Mouse (Mus musculus): ENCODE results near the gene Klf2. TPM values are rescaled to one million over a fixed set of nuclear protein-coding genes. Genes with fewer than 3 reads are reported as not detected.
A peak's percentile ranks its signal among the peaks of the same experiment; 100 is the strongest.

The Klf2 gene
- total and polyA plus RNA-seq, 3 experiments: 0.12 to 1.4 TPM; not detected in 1

DNA sequence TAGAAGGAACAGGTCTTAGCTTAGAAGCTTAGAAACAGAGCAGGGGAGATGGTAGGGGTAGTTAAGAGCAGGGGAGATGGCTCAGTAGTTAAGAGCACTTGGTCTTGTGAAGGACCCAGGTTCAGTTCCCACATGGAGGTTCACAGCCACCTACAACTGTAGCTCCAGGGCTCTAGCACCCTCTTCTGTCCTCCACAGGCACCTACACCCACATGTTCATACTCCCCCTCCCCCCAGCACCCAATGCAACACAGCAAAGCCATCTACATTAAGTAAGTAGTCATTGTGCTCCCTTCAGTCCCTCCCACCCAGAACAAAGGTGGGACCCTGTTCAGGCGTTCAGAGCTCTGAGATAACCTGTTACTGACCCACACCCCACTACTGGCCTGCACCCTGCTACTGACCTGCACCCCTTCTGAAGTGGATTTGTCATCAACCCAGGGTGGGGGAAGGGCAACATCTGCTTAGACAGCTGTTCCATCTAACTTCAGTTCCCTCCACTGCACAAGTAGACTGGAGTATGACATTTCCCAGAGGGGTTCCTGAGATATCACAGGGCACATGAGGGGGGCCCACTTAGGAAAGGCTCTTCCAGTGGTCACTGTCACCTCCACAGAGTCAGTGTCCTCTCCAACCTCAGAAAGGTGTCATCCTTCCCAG is 45.6 kb upstream of the Klf2 start:
- dilution Hi-C loops (cut with MboI; ENCODE audit: extremely low pct_ligation_motif_present, extremely low pct_unique_long_range_greater_than_20kb, low sequenced_read_pairs): no loop called here
- peaks cover 21 to 87% of the 10 kb centered on the region in 2 experiments for H3K4me1 ChIP-seq (ENCODE audit: control insufficient read depth in 1 of 2, insufficient read depth in 2 of 2)
- H3K27ac ChIP-seq (ENCODE audit: insufficient read depth, low read depth): no peak overlapping the region

DNA sequence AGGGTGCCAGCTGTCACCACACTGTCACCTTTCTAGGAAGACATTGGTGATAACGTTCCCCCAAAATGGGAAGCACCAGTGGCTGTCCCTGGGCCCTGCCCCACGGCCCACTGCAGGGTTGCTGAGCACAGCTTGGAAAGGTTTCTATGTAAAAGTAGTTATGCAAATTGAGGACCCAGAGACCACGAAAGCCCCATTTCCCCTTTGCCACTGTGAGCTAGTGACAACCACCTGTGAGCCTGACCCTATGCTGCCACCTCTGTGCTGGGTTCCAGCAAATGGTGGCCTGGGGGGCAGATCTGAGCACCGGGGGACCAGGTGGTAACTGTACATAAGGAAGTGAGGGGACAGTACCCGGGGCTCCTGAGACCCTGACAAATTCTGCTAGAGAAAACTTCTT is 45.0 kb upstream of the Klf2 start:
- Histone ChIP-seq H3K79me2 (replicated peaks; ENCODE audit: control insufficient read depth, extremely low read depth, insufficient read depth, poor library complexity, severe bottlenecking) (no peaks in the 10 kb centered on the region), H3K4me1 (ENCODE audit: control insufficient read depth in 1 of 2, insufficient read depth in 2 of 2) (peaks cover 21 to 85% of the 10 kb centered on the region in 2 experiments), H3K27ac (ENCODE audit: insufficient read depth, low read depth) (no peak overlapping the region), H3K9ac (ENCODE audit: insufficient read depth, low read depth) (no peak overlapping the region), H3K4me2 (ENCODE audit: insufficient read depth, low read depth, poor library complexity, severe bottlenecking) (peak overlapping the region; percentile 57), H3K4me3 (replicated peaks in 1 of 3; ENCODE audit: low read depth in 2 of 3, low read length in 2 of 3, poor library complexity in 1 of 3) (no peak overlapping the region), H3K27me3 (replicated peaks) (no peaks in the 10 kb centered on the region), H3K9me3 (replicated peaks; ENCODE audit: low read length) (peaks cover 2% of the 10 kb centered on the region), H3K36me3 (replicated peaks in 1 of 2; ENCODE audit: control insufficient read depth in 1 of 2, insufficient read depth in 1 of 2, low read length in 1 of 2) (no peaks in the 10 kb centered on the region)
- in situ Hi-C loops (cut with MboI; ENCODE audit: low pct_ligation_motif_present, low pct_unique_long_range_greater_than_20kb, low sequenced_read_pairs): no loop called here
- peak; percentile 87 for DNase-seq (ENCODE audit: extremely low read depth)
- dilution Hi-C loops (cut with MboI; ENCODE audit: extremely low pct_ligation_motif_present, extremely low pct_unique_long_range_greater_than_20kb, low sequenced_read_pairs): no loop called here
- TF ChIP-seq CHD2 (IDR thresholded peaks at IDR 0.05; ENCODE audit: low read length): no peak; the same call in 1 of the 2 replicates
- peak; percentile 40; the same call in 1 of the 2 replicates for TF ChIP-seq BHLHE40 (IDR thresholded peaks at IDR 0.05; ENCODE audit: low read depth, low read length)
- no peak for TF ChIP-seq GABPA (IDR thresholded peaks at IDR 0.05; ENCODE audit: insufficient replicate concordance, low read depth, low read length)
- no peak for TF ChIP-seq NELFE (IDR thresholded peaks at IDR 0.05; ENCODE audit: low read depth, low read length)
- TF ChIP-seq ETS1 (conservative IDR thresholded peaks at IDR 0.05; ENCODE audit: low read depth, low read length): peak; percentile 69
- TF ChIP-seq ZC3H11A (IDR thresholded peaks at IDR 0.05; ENCODE audit: low read depth, low read length): no peak
- peak; percentile 84 for TF ChIP-seq EP300 (IDR thresholded peaks at IDR 0.05; ENCODE audit: low read length)
- no peak for TF ChIP-seq TBP (conservative IDR thresholded peaks at IDR 0.05; ENCODE audit: low read depth, low read length)
- TF ChIP-seq MYC (IDR thresholded peaks at IDR 0.05; ENCODE audit: low read depth, low read length): no peak
- TF ChIP-seq CHD1 (IDR thresholded peaks at IDR 0.05; ENCODE audit: low read depth, low read length): no peak
- TF ChIP-seq ZNF384 (IDR thresholded peaks at IDR 0.05; ENCODE audit: low read depth, low read length): 0 out of 2 replicates have a peak, but pooled peaks have one; percentile 8
- no peak for TF ChIP-seq NRF1 (IDR thresholded peaks at IDR 0.05; ENCODE audit: low read depth, low read length)
- 0 out of 4 replicates have a peak, but pooled peaks of 1 of the 2 experiments have one; percentile 6 for TF ChIP-seq CTCF (conservative IDR thresholded peaks at IDR 0.05 in 1 of 2, IDR thresholded peaks at IDR 0.05 in 1 of 2; ENCODE audit: low read depth in 2 of 2, low read length in 2 of 2)
- TF ChIP-seq JUND (conservative IDR thresholded peaks at IDR 0.05; ENCODE audit: low read depth, low read length): no peak
- TF ChIP-seq ZKSCAN1 (IDR thresholded peaks at IDR 0.05; ENCODE audit: borderline replicate concordance, low read depth, low read length): no peak
- 0 out of 2 replicates have a peak, but pooled peaks have one; percentile 14 for TF ChIP-seq JUN (IDR thresholded peaks at IDR 0.05; ENCODE audit: insufficient read depth, low read depth, low read length)
- TF ChIP-seq PAX5 (IDR thresholded peaks at IDR 0.05; ENCODE audit: low read length): no peak
- peak; percentile 75 for TF ChIP-seq IRF4 (IDR thresholded peaks at IDR 0.05; ENCODE audit: low read depth, low read length)
- peak; percentile 1; the same call in 1 of the 2 replicates for TF ChIP-seq SMC3 (IDR thresholded peaks at IDR 0.05; ENCODE audit: low read depth, low read length)
- no peak for TF ChIP-seq KAT2A (IDR thresholded peaks at IDR 0.05; ENCODE audit: insufficient replicate concordance, low read length)
- TF ChIP-seq MEF2A (IDR thresholded peaks at IDR 0.05; ENCODE audit: borderline replicate concordance, low read depth, low read length): peak; percentile 78; the same call in 1 of the 2 replicates
- no peak for TF ChIP-seq ZMIZ1 (IDR thresholded peaks at IDR 0.05; ENCODE audit: low read depth, low read length)
- no peak; the same call in 1 of the 2 replicates for TF ChIP-seq MAZ (IDR thresholded peaks at IDR 0.05; ENCODE audit: low read depth, low read length)
- TF ChIP-seq E2F4 (IDR thresholded peaks at IDR 0.05; ENCODE audit: insufficient replicate concordance, low read depth, low read length): no peak
- peak; percentile 9; the same call in 1 of the 2 replicates for TF ChIP-seq MAFK (IDR thresholded peaks at IDR 0.05; ENCODE audit: insufficient replicate concordance, low read length)
- TF ChIP-seq USF2 (conservative IDR thresholded peaks at IDR 0.05; ENCODE audit: low read depth, low read length): no peak
- peak; percentile 52; the same call in 1 of the 2 replicates for TF ChIP-seq MXI1 (IDR thresholded peaks at IDR 0.05; ENCODE audit: low read depth, low read length)

More for the DNA sequence above, 45.6 kb upstream of the Klf2 start:
- Histone ChIP-seq H3K79me2 (replicated peaks; ENCODE audit: control insufficient read depth, extremely low read depth, insufficient read depth, poor library complexity, severe bottlenecking) (no peaks in the 10 kb centered on the region), H3K27me3 (replicated peaks) (no peaks in the 10 kb centered on the region), H3K36me3 (replicated peaks in 1 of 2; ENCODE audit: control insufficient read depth in 1 of 2, insufficient read depth in 1 of 2, low read length in 1 of 2) (no peaks in the 10 kb centered on the region), H3K4me2 (ENCODE audit: insufficient read depth, low read depth, poor library complexity, severe bottlenecking) (peak overlapping the region; percentile 57), H3K9me3 (replicated peaks; ENCODE audit: low read length) (peaks cover 2% of the 10 kb centered on the region), H3K4me3 (replicated peaks in 1 of 3; ENCODE audit: low read depth in 2 of 3, low read length in 2 of 3, poor library complexity in 1 of 3) (no peak overlapping the region), H3K9ac (ENCODE audit: insufficient read depth, low read depth) (no peak overlapping the region)
- no peak for TF ChIP-seq TBP (conservative IDR thresholded peaks at IDR 0.05; ENCODE audit: low read depth, low read length)
- TF ChIP-seq SMC3 (IDR thresholded peaks at IDR 0.05; ENCODE audit: low read depth, low read length): no peak
- TF ChIP-seq CHD2 (IDR thresholded peaks at IDR 0.05; ENCODE audit: low read length): peak; percentile 79
- no peak for TF ChIP-seq MAFK (IDR thresholded peaks at IDR 0.05; ENCODE audit: insufficient replicate concordance, low read length)
- TF ChIP-seq PAX5 (IDR thresholded peaks at IDR 0.05; ENCODE audit: low read length): no peak
- no peak for TF ChIP-seq ETS1 (conservative IDR thresholded peaks at IDR 0.05; ENCODE audit: low read depth, low read length)
- no peak for TF ChIP-seq SIN3A (IDR thresholded peaks at IDR 0.05; ENCODE audit: low read length)
- TF ChIP-seq KAT2A (IDR thresholded peaks at IDR 0.05; ENCODE audit: insufficient replicate concordance, low read length): no peak
- TF ChIP-seq CTCF (conservative IDR thresholded peaks at IDR 0.05 in 1 of 2, IDR thresholded peaks at IDR 0.05 in 1 of 2; ENCODE audit: low read depth in 2 of 2, low read length in 2 of 2): peak; percentile 14 to 18; a peak in 1 of 4 replicates
- TF ChIP-seq USF1 (IDR thresholded peaks at IDR 0.05; ENCODE audit: low read depth, low read length): no peak
- TF ChIP-seq NELFE (IDR thresholded peaks at IDR 0.05; ENCODE audit: low read depth, low read length): no peak
- no peak for TF ChIP-seq HCFC1 (IDR thresholded peaks at IDR 0.05; ENCODE audit: low read depth, low read length)
- peak; percentile 57 for DNase-seq (ENCODE audit: extremely low read depth)
- in situ Hi-C loops (cut with MboI; ENCODE audit: low pct_ligation_motif_present, low pct_unique_long_range_greater_than_20kb, low sequenced_read_pairs): no loop called here

All from CH12.LX (cell line).